Mouse (Mus musculus) CD4-positive helper T cell, adult 2 months (primary cell): ENCODE measurements around the gene Ing3.

Source experiments
- DNase-seq: peaks from one replicate; pipeline ENCODE4 v3.0.0-alpha.2; 2012; ENCODE audit warnings: low read depth, missing footprints, low spot score

Ing3 gene

GRCm38 (mm10) chr6:21949226-21949731 lies at the start of gene Ing3:
TSS of gene Ing3 (plus strand) at chr6:21949571.
- DNase-seq, result peak; percentile 99

GRCm38 (mm10) chr6:21909720-21910119 lies 39.7 kb upstream of the Ing3 start:
- DNase-seq, result no peak

- no peak for DNase-seq
Measured at GRCm38 (mm10) chr6:21910804-21911203, 38.6 kb upstream of the Ing3 start.

- no peak for DNase-seq
Measured at GRCm38 (mm10) chr6:21916591-21916990, 32.8 kb upstream of the Ing3 start.

GRCm38 (mm10) chr6:21924150-21924549 lies 25.2 kb upstream of the Ing3 start:
- no peak for DNase-seq

GRCm38 (mm10) chr6:21937981-21938635 lies 11.3 kb upstream of the Ing3 start:
- DNase-seq, result no peak

GRCm38 (mm10) chr6:21949771-21950448 lies 539 bp downstream of the Ing3 start:
- peak; percentile 99 for DNase-seq

GRCm38 (mm10) chr6:21950676-21951075 lies 1.3 kb downstream of the Ing3 start:
- no peak for DNase-seq

- DNase-seq, result no peak
Measured at GRCm38 (mm10) chr6:21955468-21955867, 6.1 kb downstream of the Ing3 start.

- DNase-seq, result no peak
Measured at GRCm38 (mm10) chr6:21958922-21959321, 9.6 kb downstream of the Ing3 start.

GRCm38 (mm10) chr6:21959909-21960308 lies 10.5 kb downstream of the Ing3 start:
- DNase-seq, result no peak

GRCm38 (mm10) chr6:21977532-21977931 lies 28.2 kb downstream of the Ing3 start:
- DNase-seq, result no peak

- no peak for DNase-seq
Measured at GRCm38 (mm10) chr6:21981114-21981513, 31.7 kb downstream of the Ing3 start.

- DNase-seq, result peak; percentile 59
Measured at GRCm38 (mm10) chr6:21984990-21985731, 35.8 kb downstream of the Ing3 start.

- DNase-seq, result peak; percentile 13
Measured at GRCm38 (mm10) chr6:21985732-21986540, 36.6 kb downstream of the Ing3 start, which contains the start of gene Cped1. TSS of gene Cped1 (plus strand) at chr6:21985916.

GRCm38 (mm10) chr6:21986660-21987331 lies 37.4 kb downstream of the Ing3 start:
- no peak for DNase-seq

- DNase-seq, result no peak
Measured at GRCm38 (mm10) chr6:21987554-21987953, 38.2 kb downstream of the Ing3 start.

GRCm38 (mm10) chr6:21988296-21988695 lies 38.9 kb downstream of the Ing3 start:
- no peak for DNase-seq

- DNase-seq, result no peak
Measured at GRCm38 (mm10) chr6:21989081-21989480, 39.7 kb downstream of the Ing3 start.

- no peak for DNase-seq
Measured at GRCm38 (mm10) chr6:21990181-21991135, 41.1 kb downstream of the Ing3 start.
